Mouse (Mus musculus) lung, postnatal 14 days (tissue): ENCODE data around the gene Abat.

ENCODE experiments used
- DNase-seq: peaks from one replicate; pipeline ENCODE4 v3.0.0; 2021

Gene Abat

GRCm38 (mm10) chr16:8638131-8638530 is 124.9 kb downstream of the Abat start:
- no peak for DNase-seq

GRCm38 (mm10) chr16:8639466-8640191 is 126.4 kb downstream of the Abat start:
- no peak for DNase-seq

- peak; percentile 57 for DNase-seq
These were observed 130.6 kb downstream of the Abat start for GRCm38 (mm10) chr16:8643855-8644254.

- no peak for DNase-seq
These were observed 132.3 kb downstream of the Abat start for GRCm38 (mm10) chr16:8645546-8645945.

GRCm38 (mm10) chr16:8650007-8650406 is 136.8 kb downstream of the Abat start:
- DNase-seq, result no peak

- DNase-seq, result no peak
These were observed 141.9 kb downstream of the Abat start for GRCm38 (mm10) chr16:8655108-8655507.

- DNase-seq, result no peak
These were observed 142.4 kb downstream of the Abat start for GRCm38 (mm10) chr16:8655599-8655998.

- DNase-seq, result no peak
These were observed 143.0 kb downstream of the Abat start for GRCm38 (mm10) chr16:8656256-8656655.

GRCm38 (mm10) chr16:8658349-8658748 is 145.1 kb downstream of the Abat start:
- no peak for DNase-seq

- DNase-seq, result no peak
These were observed 145.5 kb downstream of the Abat start for GRCm38 (mm10) chr16:8658764-8659163.

GRCm38 (mm10) chr16:8663022-8663421 is 149.8 kb downstream of the Abat start:
- DNase-seq, result no peak

- DNase-seq, result no peak
These were observed 150.6 kb downstream of the Abat start for GRCm38 (mm10) chr16:8663606-8664539.

GRCm38 (mm10) chr16:8665367-8665766 is 152.1 kb downstream of the Abat start:
- DNase-seq, result no peak

- peak; percentile 66 for DNase-seq
These were observed 153.2 kb downstream of the Abat start for GRCm38 (mm10) chr16:8666452-8666851.

- DNase-seq, result peak; percentile 39
These were observed 154.0 kb downstream of the Abat start for GRCm38 (mm10) chr16:8667261-8667660.

- DNase-seq, result no peak
These were observed 154.6 kb downstream of the Abat start for GRCm38 (mm10) chr16:8667814-8668213.

GRCm38 (mm10) chr16:8668386-8668785 is 155.2 kb downstream of the Abat start:
- DNase-seq, result no peak

- no peak for DNase-seq
These were observed 156.2 kb downstream of the Abat start for GRCm38 (mm10) chr16:8669432-8669831.

- DNase-seq, result no peak
These were observed 157.1 kb downstream of the Abat start for GRCm38 (mm10) chr16:8670041-8671035.
